Mouse (Mus musculus): ENCODE data around the gene Mypn. TPM values are rescaled to one million over a fixed set of nuclear protein-coding genes. Genes with fewer than 3 reads are reported as not detected.

Gene Mypn
- polyA plus RNA-seq, 1 experiment from 2014 or later: 0.55 TPM

- Histone ChIP-seq H3K36me3 (ENCODE audit: control insufficient read depth, insufficient read depth, low read length) (no peaks in the 10 kb centered on the region), H3K9ac (ENCODE audit: low read length) (no peak overlapping the region), H3K4me2 (ENCODE audit: low read depth, low read length) (no peak overlapping the region), H3K4me1 (replicated peaks; ENCODE audit: control insufficient read depth, insufficient read depth, low read length) (no peaks in the 10 kb centered on the region), H3K27ac (ENCODE audit: low read length) (no peak overlapping the region), H3K9me3 (ENCODE audit: control insufficient read depth, low read length) (no peaks in the 10 kb centered on the region), H3K27me3 (ENCODE audit: control insufficient read depth, insufficient read depth, low read depth, low read length) (no peaks in the 10 kb centered on the region), H3K4me3 (ENCODE audit: low read length) (no peak overlapping the region)
- whole genome bisulfite sequencing: 65% methylated on average over 7 of the region's 7 CpGs
- no peak for ATAC-seq (ENCODE audit: low read depth)
Measured at GRCm38 (mm10) chr10:63221081-63221783, 17.5 kb upstream of the Mypn start.

DNA sequence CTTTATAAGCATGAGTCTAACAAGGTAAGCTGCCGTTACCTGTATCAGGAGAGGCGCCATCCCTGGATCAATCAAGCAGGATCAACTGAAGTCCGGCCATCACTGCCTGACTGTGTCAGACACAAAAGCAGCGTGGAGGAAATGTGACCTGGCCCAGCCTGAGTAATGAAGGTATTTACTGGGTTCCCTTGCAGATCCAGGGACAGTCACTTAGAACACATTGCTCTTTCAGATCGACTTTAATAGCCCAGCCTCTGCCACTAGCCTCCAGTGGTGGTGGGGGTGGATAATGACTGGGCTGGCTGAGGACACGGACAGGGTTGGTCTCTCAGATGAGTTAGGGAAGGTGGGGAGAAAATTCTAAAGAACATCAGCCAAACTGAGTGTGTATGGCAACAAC, 5.1 kb upstream of the Mypn start:
- WGBS: 60% methylated on average over 6 of the region's 6 CpGs
- Histone ChIP-seq H3K9me3 (ENCODE audit: control insufficient read depth, low read length) (no peaks in the 10 kb centered on the region), H3K27me3 (ENCODE audit: control insufficient read depth, insufficient read depth, low read depth, low read length) (no peaks in the 10 kb centered on the region), H3K4me3 (ENCODE audit: low read length) (no peak overlapping the region), H3K36me3 (ENCODE audit: control insufficient read depth, insufficient read depth, low read length) (no peaks in the 10 kb centered on the region), H3K4me2 (ENCODE audit: low read depth, low read length) (no peak overlapping the region), H3K27ac (ENCODE audit: low read length) (no peak overlapping the region), H3K9ac (ENCODE audit: low read length) (no peak overlapping the region), H3K4me1 (replicated peaks; ENCODE audit: control insufficient read depth, insufficient read depth, low read length) (no peaks in the 10 kb centered on the region)
- ATAC-seq (ENCODE audit: low read depth): no peak

GRCm38 (mm10) chr10:63203002-63203401, 750 bp downstream of the Mypn start:
- Histone ChIP-seq H3K4me2 (ENCODE audit: low read depth, low read length) (no peak overlapping the region), H3K36me3 (ENCODE audit: control insufficient read depth, insufficient read depth, low read length) (no peaks in the 10 kb centered on the region), H3K4me1 (replicated peaks; ENCODE audit: control insufficient read depth, insufficient read depth, low read length) (no peaks in the 10 kb centered on the region), H3K4me3 (ENCODE audit: low read length) (no peak overlapping the region), H3K9me3 (ENCODE audit: control insufficient read depth, low read length) (no peaks in the 10 kb centered on the region), H3K27ac (ENCODE audit: low read length) (no peak overlapping the region), H3K9ac (ENCODE audit: low read length) (no peak overlapping the region), H3K27me3 (ENCODE audit: control insufficient read depth, insufficient read depth, low read depth, low read length) (no peaks in the 10 kb centered on the region)
- ATAC-seq (ENCODE audit: low read depth): 0 out of 2 replicates have a peak, but pooled peaks have one; percentile 34
- 56% methylated on average over 3 of the region's 3 CpGs for WGBS

GRCm38 (mm10) chr10:63201534-63201933, 2.2 kb downstream of the Mypn start:
- Histone ChIP-seq H3K36me3 (ENCODE audit: control insufficient read depth, insufficient read depth, low read length) (no peaks in the 10 kb centered on the region), H3K4me3 (ENCODE audit: low read length) (no peak overlapping the region), H3K4me1 (replicated peaks; ENCODE audit: control insufficient read depth, insufficient read depth, low read length) (no peaks in the 10 kb centered on the region), H3K9ac (ENCODE audit: low read length) (no peak overlapping the region), H3K9me3 (ENCODE audit: control insufficient read depth, low read length) (no peaks in the 10 kb centered on the region), H3K27me3 (ENCODE audit: control insufficient read depth, insufficient read depth, low read depth, low read length) (no peaks in the 10 kb centered on the region), H3K4me2 (ENCODE audit: low read depth, low read length) (no peak overlapping the region), H3K27ac (ENCODE audit: low read length) (no peak overlapping the region)
- no peak for ATAC-seq (ENCODE audit: low read depth)
- 58% methylated on average over 8 of the region's 8 CpGs for WGBS

GRCm38 (mm10) chr10:63199008-63199407, 4.7 kb downstream of the Mypn start:
- Histone ChIP-seq H3K4me3 (ENCODE audit: low read length) (no peak overlapping the region), H3K9ac (ENCODE audit: low read length) (no peak overlapping the region), H3K9me3 (ENCODE audit: control insufficient read depth, low read length) (no peaks in the 10 kb centered on the region), H3K27me3 (ENCODE audit: control insufficient read depth, insufficient read depth, low read depth, low read length) (no peaks in the 10 kb centered on the region), H3K4me1 (replicated peaks; ENCODE audit: control insufficient read depth, insufficient read depth, low read length) (no peaks in the 10 kb centered on the region), H3K4me2 (ENCODE audit: low read depth, low read length) (no peak overlapping the region), H3K36me3 (ENCODE audit: control insufficient read depth, insufficient read depth, low read length) (no peaks in the 10 kb centered on the region), H3K27ac (ENCODE audit: low read length) (no peak overlapping the region)
- no peak for ATAC-seq (ENCODE audit: low read depth)
- WGBS: 79% methylated on average over 4 of the region's 4 CpGs

- ATAC-seq (ENCODE audit: low read depth): no peak
- H3K27me3 ChIP-seq (ENCODE audit: control insufficient read depth, insufficient read depth, low read depth, low read length): no peaks in the 10 kb centered on the region
- H3K9me3 ChIP-seq (ENCODE audit: control insufficient read depth, low read length): no peaks in the 10 kb centered on the region
- no peak overlapping the region for H3K27ac ChIP-seq (ENCODE audit: low read length)
- WGBS: 85% methylated on average over 14 of the region's 14 CpGs
- no peaks in the 10 kb centered on the region for H3K36me3 ChIP-seq (ENCODE audit: control insufficient read depth, insufficient read depth, low read length)
- no peaks in the 10 kb centered on the region for H3K4me1 ChIP-seq (replicated peaks; ENCODE audit: control insufficient read depth, insufficient read depth, low read length)
- H3K9ac ChIP-seq (ENCODE audit: low read length): no peak overlapping the region
- H3K4me3 ChIP-seq (ENCODE audit: low read length): no peak overlapping the region
- H3K4me2 ChIP-seq (ENCODE audit: low read depth, low read length): no peak overlapping the region
Measured at GRCm38 (mm10) chr10:63192736-63193135, 11.0 kb downstream of the Mypn start.

- Histone ChIP-seq H3K27ac (ENCODE audit: low read length) (no peak overlapping the region), H3K9me3 (ENCODE audit: control insufficient read depth, low read length) (no peaks in the 10 kb centered on the region), H3K36me3 (ENCODE audit: control insufficient read depth, insufficient read depth, low read length) (no peaks in the 10 kb centered on the region), H3K9ac (ENCODE audit: low read length) (no peak overlapping the region), H3K27me3 (ENCODE audit: control insufficient read depth, insufficient read depth, low read depth, low read length) (no peaks in the 10 kb centered on the region), H3K4me2 (ENCODE audit: low read depth, low read length) (no peak overlapping the region), H3K4me3 (ENCODE audit: low read length) (no peak overlapping the region), H3K4me1 (replicated peaks; ENCODE audit: control insufficient read depth, insufficient read depth, low read length) (no peaks in the 10 kb centered on the region)
- no peak for ATAC-seq (ENCODE audit: low read depth)
- WGBS: 68% methylated on average over 18 of the region's 18 CpGs
Measured at GRCm38 (mm10) chr10:63192276-63192675, 11.5 kb downstream of the Mypn start.

DNA sequence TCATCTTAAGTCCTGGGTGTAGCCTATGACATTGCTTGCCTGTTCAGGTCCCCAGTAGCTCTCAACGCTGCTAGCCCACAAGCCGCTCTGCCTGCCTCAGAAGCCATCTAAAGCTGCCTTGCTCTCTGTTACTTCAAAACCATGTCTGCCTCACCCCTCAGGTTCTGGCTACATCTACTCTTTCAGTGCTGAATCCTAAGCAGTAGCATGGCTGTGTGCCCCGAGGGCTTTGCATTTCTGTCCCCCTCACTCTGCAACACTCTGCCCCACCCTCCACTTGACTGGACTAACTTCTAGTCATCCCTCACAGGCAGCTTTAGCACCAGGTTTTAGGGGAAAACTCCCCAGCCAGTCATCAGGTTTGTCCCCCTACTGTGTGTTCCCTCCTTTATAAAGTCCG, 19.3 kb downstream of the Mypn start:
- no peaks in the 10 kb centered on the region for H3K27me3 ChIP-seq (ENCODE audit: control insufficient read depth, insufficient read depth, low read depth, low read length)
- no peak overlapping the region for H3K4me3 ChIP-seq (ENCODE audit: low read length)
- H3K36me3 ChIP-seq (ENCODE audit: control insufficient read depth, insufficient read depth, low read length): no peaks in the 10 kb centered on the region
- no peaks in the 10 kb centered on the region for H3K9me3 ChIP-seq (ENCODE audit: control insufficient read depth, low read length)
- H3K9ac ChIP-seq (ENCODE audit: low read length): no peak overlapping the region
- H3K27ac ChIP-seq (ENCODE audit: low read length): no peak overlapping the region
- no peaks in the 10 kb centered on the region for H3K4me1 ChIP-seq (replicated peaks; ENCODE audit: control insufficient read depth, insufficient read depth, low read length)
- 72% methylated on average over 4 of the region's 4 CpGs for WGBS
- no peak for ATAC-seq (ENCODE audit: low read depth)
- H3K4me2 ChIP-seq (ENCODE audit: low read depth, low read length): no peak overlapping the region

DNA sequence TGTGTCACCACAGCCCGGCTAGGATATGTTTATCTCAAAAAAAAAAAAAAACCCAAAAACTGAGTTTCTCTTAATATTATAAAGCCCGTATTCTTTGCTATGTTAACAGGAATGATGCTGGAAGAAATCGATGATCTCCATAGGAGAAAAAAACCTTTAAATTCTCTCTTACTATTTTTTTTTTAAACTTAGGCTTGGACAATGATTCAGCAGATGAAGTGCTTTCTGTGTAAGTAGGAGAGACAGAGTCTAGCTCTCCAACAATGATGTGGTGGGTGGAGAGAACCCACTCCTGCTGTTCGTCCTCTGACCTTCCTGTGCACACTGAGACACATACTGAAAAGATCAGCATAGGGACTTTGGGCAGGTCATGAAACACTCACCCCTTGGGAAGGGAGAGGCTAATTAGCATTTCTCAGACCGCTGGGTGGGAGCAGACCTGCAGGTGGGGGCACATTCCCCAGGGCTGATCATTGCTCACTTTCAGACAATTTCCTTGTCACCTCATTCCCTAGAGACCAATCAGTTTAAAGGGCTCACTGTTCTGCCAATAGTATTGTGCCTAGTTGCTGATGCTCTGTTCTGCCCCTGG, 21.5 kb downstream of the Mypn start:
- H3K4me2 ChIP-seq (ENCODE audit: low read depth, low read length): no peak overlapping the region
- WGBS: 63% methylated on average over 5 of the region's 5 CpGs
- no peaks in the 10 kb centered on the region for H3K9me3 ChIP-seq (ENCODE audit: control insufficient read depth, low read length)
- no peak overlapping the region for H3K9ac ChIP-seq (ENCODE audit: low read length)
- ATAC-seq (ENCODE audit: low read depth): no peak
- H3K36me3 ChIP-seq (ENCODE audit: control insufficient read depth, insufficient read depth, low read length): no peaks in the 10 kb centered on the region
- no peak overlapping the region for H3K4me3 ChIP-seq (ENCODE audit: low read length)
- no peak overlapping the region for H3K27ac ChIP-seq (ENCODE audit: low read length)
- no peaks in the 10 kb centered on the region for H3K27me3 ChIP-seq (ENCODE audit: control insufficient read depth, insufficient read depth, low read depth, low read length)
- peaks cover 3% of the 10 kb centered on the region; the same call in 1 of the 2 replicates for H3K4me1 ChIP-seq (replicated peaks; ENCODE audit: control insufficient read depth, insufficient read depth, low read length)

All from lung, embryonic 16.5 days (tissue).